Mouse (Mus musculus) heart, postnatal 0 days (tissue): ENCODE data around the gene Tmod2.

ENCODE experiments used
- CTCF ChIP-seq: IDR thresholded peaks from 2 replicates; pipeline ENCODE4 v1.5.1; 2016; ENCODE audit warnings: antibody characterized with exemption, control low read depth, low read depth
- EP300 ChIP-seq: IDR thresholded peaks from 2 replicates; pipeline ENCODE4 v1.6.1; 2016; ENCODE audit warnings: antibody characterized with exemption, low read depth

GRCm38 (mm10) chr9:75621428-75621827, 10.3 kb upstream of the Tmod2 start:
- no peak for TF ChIP-seq CTCF
- no peak for TF ChIP-seq EP300
